Mouse (Mus musculus): ENCODE data around the gene Slc24a2. TPM values are rescaled to one million over a fixed set of nuclear protein-coding genes. Genes with fewer than 3 reads are reported as not detected.

Slc24a2 gene
- total and polyA plus RNA-seq, 3 experiments, result not detected

GRCm38 (mm10) chr4:87132525-87132924, 97.8 kb downstream of the Slc24a2 start:
- no peak overlapping the region for H3K4me3 ChIP-seq (ENCODE audit: control insufficient read depth in 1 of 2, insufficient read depth in 1 of 2, low read depth in 2 of 2, low read length in 2 of 2)
- no peak for DNase-seq (ENCODE audit: low read depth, low spot score)
- no peak overlapping the region for H3K9ac ChIP-seq (ENCODE audit: control insufficient read depth, low read depth, low read length, poor library complexity, severe bottlenecking)
- no peaks in the 10 kb centered on the region for H3K79me2 ChIP-seq (ENCODE audit: control insufficient read depth, insufficient read depth, low read length, poor library complexity)
- no peaks in the 10 kb centered on the region for H3K27me3 ChIP-seq (ENCODE audit: control insufficient read depth in 1 of 2, insufficient read depth in 2 of 2, low read length in 2 of 2)
- H3K4me1 ChIP-seq (ENCODE audit: control insufficient read depth in 1 of 2, insufficient read depth in 2 of 2, low read length in 2 of 2), result no peaks in the 10 kb centered on the region
- no peaks in the 10 kb centered on the region for H3K9me3 ChIP-seq (replicated peaks; ENCODE audit: insufficient read depth, low read length)
- TF ChIP-seq POLR2AphosphoS5 (IDR thresholded peaks at IDR 0.05; ENCODE audit: borderline replicate concordance, low read depth, low read length) (no peak), RCOR1 (IDR thresholded peaks at IDR 0.05; ENCODE audit: low read depth, low read length) (no peak), RAD21 (IDR thresholded peaks at IDR 0.05; ENCODE audit: low read depth, low read length) (no peak), UBTF (IDR thresholded peaks at IDR 0.05; ENCODE audit: borderline replicate concordance, insufficient read depth, low read depth, low read length) (no peak), ZMIZ1 (IDR thresholded peaks at IDR 0.05; ENCODE audit: low read depth, low read length) (no peak), CHD2 (IDR thresholded peaks at IDR 0.05; ENCODE audit: low read length) (no peak), POLR2A (IDR thresholded peaks at IDR 0.05; ENCODE audit: control insufficient read depth in 1 of 2, insufficient read depth in 1 of 2, low read depth in 1 of 2, low read length in 2 of 2, poor library complexity in 1 of 2) (no peak), ZC3H11A (IDR thresholded peaks at IDR 0.05; ENCODE audit: low read depth, low read length) (no peak), ETS1 (IDR thresholded peaks at IDR 0.05; ENCODE audit: low read depth, low read length) (no peak), MYC (IDR thresholded peaks at IDR 0.05; ENCODE audit: low read depth, low read length) (no peak), MAFK (IDR thresholded peaks at IDR 0.05; ENCODE audit: borderline replicate concordance, low read depth, low read length) (no peak), BHLHE40 (IDR thresholded peaks at IDR 0.05; ENCODE audit: borderline replicate concordance, low read depth, low read length) (no peak), KAT2A (conservative IDR thresholded peaks at IDR 0.05; ENCODE audit: low read depth, low read length) (no peak), EP300 (IDR thresholded peaks at IDR 0.05; ENCODE audit: low read depth in 1 of 2, low read length in 2 of 2) (no peak), MAZ (IDR thresholded peaks at IDR 0.05; ENCODE audit: low read depth, low read length) (no peak), MXI1 (IDR thresholded peaks at IDR 0.05; ENCODE audit: low read depth, low read length) (no peak), MEF2A (IDR thresholded peaks at IDR 0.05; ENCODE audit: extremely low read depth, insufficient replicate concordance, low read depth, low read length, poor library complexity, severe bottlenecking) (no peak), USF1 (IDR thresholded peaks at IDR 0.05; ENCODE audit: low read depth, low read length) (no peak), CTCF (IDR thresholded peaks at IDR 0.05 in 2 of 3, conservative IDR thresholded peaks at IDR 0.05 in 1 of 3; ENCODE audit: control insufficient read depth in 1 of 3, insufficient read depth in 1 of 3, low read depth in 2 of 3, low read length in 3 of 3, poor library complexity in 1 of 3, severe bottlenecking in 1 of 3) (no peak), JUND (IDR thresholded peaks at IDR 0.05; ENCODE audit: low read depth, low read length) (no peak)
- H3K27ac ChIP-seq (ENCODE audit: control insufficient read depth, low read depth, low read length), result no peak overlapping the region
- H3K36me3 ChIP-seq (ENCODE audit: control insufficient read depth in 1 of 2, insufficient read depth in 2 of 2, low read length in 2 of 2), result no peaks in the 10 kb centered on the region

DNA sequence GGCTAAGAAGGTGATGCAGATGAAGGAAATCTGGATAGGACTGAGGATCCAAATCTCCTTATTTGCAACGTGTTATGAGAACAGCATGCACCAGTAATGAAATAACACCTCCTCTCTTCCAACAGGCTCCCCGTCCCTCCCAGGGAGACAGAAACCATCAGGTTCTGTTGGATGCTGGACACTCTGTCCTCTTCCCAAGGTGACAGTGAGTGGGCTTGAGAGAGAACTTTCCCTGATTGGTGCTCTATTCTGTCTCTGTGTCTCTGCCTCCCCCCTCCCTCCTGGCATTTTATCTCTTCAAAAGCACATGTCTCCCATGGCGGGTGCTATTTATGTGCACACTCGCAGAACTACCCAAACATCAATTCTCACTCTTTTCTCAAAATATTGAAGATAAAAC, 103.5 kb downstream of the Slc24a2 start:
- DNase-seq (ENCODE audit: low read depth, low spot score), result no peak
- Histone ChIP-seq H3K9me3 (replicated peaks; ENCODE audit: insufficient read depth, low read length) (no peaks in the 10 kb centered on the region), H3K27ac (ENCODE audit: control insufficient read depth, low read depth, low read length) (no peak overlapping the region), H3K79me2 (ENCODE audit: control insufficient read depth, insufficient read depth, low read length, poor library complexity) (no peaks in the 10 kb centered on the region), H3K4me3 (ENCODE audit: control insufficient read depth in 1 of 2, insufficient read depth in 1 of 2, low read depth in 2 of 2, low read length in 2 of 2) (no peak overlapping the region), H3K4me1 (ENCODE audit: control insufficient read depth in 1 of 2, insufficient read depth in 2 of 2, low read length in 2 of 2) (no peaks in the 10 kb centered on the region), H3K36me3 (ENCODE audit: control insufficient read depth in 1 of 2, insufficient read depth in 2 of 2, low read length in 2 of 2) (no peaks in the 10 kb centered on the region), H3K27me3 (ENCODE audit: control insufficient read depth in 1 of 2, insufficient read depth in 2 of 2, low read length in 2 of 2) (no peaks in the 10 kb centered on the region; a peak in 1 of 4 replicates), H3K9ac (ENCODE audit: control insufficient read depth, low read depth, low read length, poor library complexity, severe bottlenecking) (no peak overlapping the region)
- TF ChIP-seq E2F4 (IDR thresholded peaks at IDR 0.05; ENCODE audit: borderline replicate concordance, low read depth, low read length) (no peak), BHLHE40 (IDR thresholded peaks at IDR 0.05; ENCODE audit: borderline replicate concordance, low read depth, low read length) (no peak), TBP (IDR thresholded peaks at IDR 0.05; ENCODE audit: low read depth, low read length) (no peak), SIN3A (IDR thresholded peaks at IDR 0.05; ENCODE audit: low read length) (no peak), UBTF (IDR thresholded peaks at IDR 0.05; ENCODE audit: borderline replicate concordance, insufficient read depth, low read depth, low read length) (no peak), MEF2A (IDR thresholded peaks at IDR 0.05; ENCODE audit: extremely low read depth, insufficient replicate concordance, low read depth, low read length, poor library complexity, severe bottlenecking) (no peak), NELFE (IDR thresholded peaks at IDR 0.05; ENCODE audit: low read depth, low read length) (no peak), USF1 (IDR thresholded peaks at IDR 0.05; ENCODE audit: low read depth, low read length) (no peak), KAT2A (conservative IDR thresholded peaks at IDR 0.05; ENCODE audit: low read depth, low read length) (no peak), JUND (IDR thresholded peaks at IDR 0.05; ENCODE audit: low read depth, low read length) (no peak)

Measured in MEL (cell line).